Mouse (Mus musculus) ES-Bruce4 (cell line): ENCODE measurements around the gene Tlcd2. TPM values are rescaled to one million over a fixed set of nuclear protein-coding genes. Genes with fewer than 3 reads are reported as not detected.

Experiments
- H3K27ac ChIP-seq: 2 replicates; pipeline ENCODE4 v1.5.1; 2012; ENCODE audit warnings: low read length, inconsistent platforms; ENCODE audit not compliant: insufficient read depth
- H3K27me3 ChIP-seq: 2 replicates; pipeline ENCODE4 v1.6.1; 2012; ENCODE audit warnings: mild to moderate bottlenecking, low read length, inconsistent platforms; ENCODE audit not compliant: control insufficient read depth, poor library complexity, insufficient read depth, severe bottlenecking
- H3K36me3 ChIP-seq: 2 replicates; pipeline ENCODE4 v1.6.1; 2012; ENCODE audit warnings: inconsistent platforms, mild to moderate bottlenecking, low read length, moderate library complexity; ENCODE audit not compliant: control insufficient read depth, poor library complexity, insufficient read depth, severe bottlenecking
- H3K4me1 ChIP-seq: one replicate; pipeline ENCODE4 v1.8.1; 2011; ENCODE audit warnings: low read length; ENCODE audit not compliant: control insufficient read depth, insufficient read depth
- H3K4me3 ChIP-seq: 2 replicates; pipeline ENCODE4 v1.5.1; 2011; ENCODE audit warnings: low read depth, mild to moderate bottlenecking, low read length
- H3K9ac ChIP-seq: 2 replicates; pipeline ENCODE4 v1.6.1; 2012; ENCODE audit warnings: low read depth, mild to moderate bottlenecking, inconsistent platforms; ENCODE audit not compliant: poor library complexity, severe bottlenecking
- H3K9me3 ChIP-seq: replicated peaks from 2 replicates; pipeline ENCODE4 v1.6.1; 2012; ENCODE audit warnings: mild to moderate bottlenecking, low read length, inconsistent platforms; ENCODE audit not compliant: control insufficient read depth, poor library complexity, insufficient read depth, severe bottlenecking
- CTCF ChIP-seq: IDR thresholded peaks from one replicate; pipeline ENCODE4 v1.8.1; 2011; ENCODE audit warnings: low read depth, low read length
- EP300 ChIP-seq: IDR thresholded peaks from 2 replicates; pipeline ENCODE4 v1.6.1; 2011; ENCODE audit warnings: low read depth, low read length; ENCODE audit not compliant: insufficient read depth
- POLR2A ChIP-seq: IDR thresholded peaks from one replicate; pipeline ENCODE4 v1.8.1; 2011; ENCODE audit warnings: low read length; ENCODE audit not compliant: insufficient read depth
- polyA plus RNA-seq: library from polyadenylated mRNA; stranded (reverse); fragments of >200 nt; gene quantifications from 2 replicates; pipeline ENCODE4 v1.2.4, GENCODE M21; 2011; ENCODE audit warnings: low read depth; ENCODE audit not compliant: missing spikeins, insufficient read depth, insufficient read length

The Tlcd2 gene
- polyA plus RNA-seq, 1 experiment, result 6.8 TPM

- Histone ChIP-seq H3K4me3 (no peak overlapping the region), H3K27me3 (no peaks in the 10 kb centered on the region), H3K36me3 (no peaks in the 10 kb centered on the region), H3K4me1 (peaks cover 2% of the 10 kb centered on the region), H3K9me3 (no peaks in the 10 kb centered on the region), H3K9ac (no peak overlapping the region), H3K27ac (no peak overlapping the region)
- TF ChIP-seq EP300, result no peak
- no peak for TF ChIP-seq CTCF
- TF ChIP-seq POLR2A, result no peak
Measured at GRCm38 (mm10) chr11:75441034-75441433, 20.5 kb upstream of the Tlcd2 start.

GRCm38 (mm10) chr11:75441601-75442000 lies 19.9 kb upstream of the Tlcd2 start:
- no peak overlapping the region for H3K4me3 ChIP-seq
- TF ChIP-seq EP300 (no peak), POLR2A (no peak), CTCF (no peak)
- H3K36me3 ChIP-seq, result no peaks in the 10 kb centered on the region
- H3K9ac ChIP-seq, result no peak overlapping the region
- H3K9me3 ChIP-seq, result no peaks in the 10 kb centered on the region
- H3K4me1 ChIP-seq, result peaks cover 2% of the 10 kb centered on the region
- no peak overlapping the region for H3K27ac ChIP-seq
- no peaks in the 10 kb centered on the region for H3K27me3 ChIP-seq

- H3K4me3 ChIP-seq, result no peak overlapping the region
- H3K36me3 ChIP-seq, result no peaks in the 10 kb centered on the region
- H3K9ac ChIP-seq, result no peak overlapping the region
Measured at GRCm38 (mm10) chr11:75443711-75444110, 17.8 kb upstream of the Tlcd2 start.

GRCm38 (mm10) chr11:75448575-75448974 lies 12.9 kb upstream of the Tlcd2 start:
- H3K27ac ChIP-seq, result no peak overlapping the region
- no peaks in the 10 kb centered on the region for H3K9me3 ChIP-seq
- no peak for TF ChIP-seq CTCF
- no peak for TF ChIP-seq POLR2A
- no peak for TF ChIP-seq EP300
- H3K9ac ChIP-seq, result no peak overlapping the region
- no peak overlapping the region for H3K4me3 ChIP-seq
- no peaks in the 10 kb centered on the region for H3K36me3 ChIP-seq
- peaks cover 2% of the 10 kb centered on the region for H3K4me1 ChIP-seq
- no peaks in the 10 kb centered on the region for H3K27me3 ChIP-seq

More at GRCm38 (mm10) chr11:75443711-75444110, 17.8 kb upstream of the Tlcd2 start:
- Histone ChIP-seq H3K4me1 (peaks cover 2% of the 10 kb centered on the region), H3K27me3 (no peaks in the 10 kb centered on the region), H3K9me3 (no peaks in the 10 kb centered on the region), H3K27ac (no peak overlapping the region)
- no peak for TF ChIP-seq POLR2A
- TF ChIP-seq CTCF, result no peak
- TF ChIP-seq EP300, result no peak

GRCm38 (mm10) chr11:75449695-75450094 lies 11.8 kb upstream of the Tlcd2 start:
- H3K27ac ChIP-seq, result no peak overlapping the region

GRCm38 (mm10) chr11:75450304-75450908 lies 11.1 kb upstream of the Tlcd2 start:
- H3K9me3 ChIP-seq, result no peaks in the 10 kb centered on the region
- no peak overlapping the region for H3K4me3 ChIP-seq
- H3K4me1 ChIP-seq, result no peaks in the 10 kb centered on the region

More at GRCm38 (mm10) chr11:75449695-75450094, 11.8 kb upstream of the Tlcd2 start:
- H3K4me3 ChIP-seq, result no peak overlapping the region
- no peaks in the 10 kb centered on the region for H3K9me3 ChIP-seq
- no peak overlapping the region for H3K9ac ChIP-seq
- H3K27me3 ChIP-seq, result no peaks in the 10 kb centered on the region
- no peaks in the 10 kb centered on the region for H3K36me3 ChIP-seq
- H3K4me1 ChIP-seq, result no peaks in the 10 kb centered on the region
- no peak for TF ChIP-seq POLR2A
- no peak for TF ChIP-seq CTCF
- no peak for TF ChIP-seq EP300

More at GRCm38 (mm10) chr11:75450304-75450908, 11.1 kb upstream of the Tlcd2 start:
- TF ChIP-seq EP300, result no peak
- no peak for TF ChIP-seq CTCF
- no peak for TF ChIP-seq POLR2A
- Histone ChIP-seq H3K36me3 (no peaks in the 10 kb centered on the region), H3K27ac (no peak overlapping the region), H3K9ac (no peak overlapping the region), H3K27me3 (no peaks in the 10 kb centered on the region)
